Mouse (Mus musculus): ENCODE measurements around the gene Crabp2.
"Not testable (repeated sequence)": the region's sequence is repeated elsewhere in the genome, so short reads cannot be mapped to it uniquely, and the experiment has no call there.

Gene Crabp2

DNA sequence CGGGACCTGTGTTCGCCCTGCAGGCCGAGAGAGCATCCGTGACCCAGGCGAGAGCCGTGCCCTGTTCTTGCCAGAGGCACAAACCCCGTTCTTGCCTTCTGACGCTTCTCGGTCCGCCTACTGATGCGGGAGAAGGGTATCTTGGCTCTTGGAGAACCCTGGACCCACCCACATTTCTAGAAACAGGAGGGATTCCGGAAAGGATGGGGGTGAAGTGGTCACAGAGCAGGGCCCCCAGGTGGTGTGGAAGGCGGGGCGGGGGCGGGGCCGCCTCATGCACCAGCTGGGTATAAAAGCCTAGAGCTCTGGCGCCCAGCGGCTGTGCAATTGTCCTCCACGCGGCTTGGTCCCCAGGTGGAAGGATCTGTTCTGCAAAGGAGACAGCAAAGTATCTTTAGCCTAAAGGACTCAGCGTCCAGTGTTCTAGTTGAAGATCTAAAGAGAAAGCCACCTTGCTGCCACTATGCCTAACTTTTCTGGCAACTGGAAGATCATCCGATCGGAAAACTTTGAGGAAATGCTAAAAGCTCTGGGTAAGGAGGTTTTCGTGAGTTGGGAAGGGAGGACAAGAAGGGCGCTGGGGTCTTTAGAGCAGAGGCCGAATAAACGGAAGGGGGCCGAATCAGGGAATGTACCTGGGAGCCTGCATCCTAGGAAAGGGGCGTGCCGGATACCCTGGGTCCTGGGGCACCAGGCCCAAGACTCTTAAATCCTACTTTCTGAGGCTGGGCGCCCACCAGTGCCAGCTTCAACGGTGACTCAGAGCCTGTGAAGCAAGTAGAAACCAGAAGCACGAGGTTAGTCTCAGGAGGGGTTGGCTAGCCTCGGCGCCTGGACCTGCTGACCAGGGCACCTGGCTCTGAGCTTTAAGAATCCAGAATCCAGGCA, at the start of gene Crabp2:
Gene Crabp2 (plus strand): TSS at position 289 of the 888 bp plus-strand sequence.
- DNase-seq: no peak

DNA sequence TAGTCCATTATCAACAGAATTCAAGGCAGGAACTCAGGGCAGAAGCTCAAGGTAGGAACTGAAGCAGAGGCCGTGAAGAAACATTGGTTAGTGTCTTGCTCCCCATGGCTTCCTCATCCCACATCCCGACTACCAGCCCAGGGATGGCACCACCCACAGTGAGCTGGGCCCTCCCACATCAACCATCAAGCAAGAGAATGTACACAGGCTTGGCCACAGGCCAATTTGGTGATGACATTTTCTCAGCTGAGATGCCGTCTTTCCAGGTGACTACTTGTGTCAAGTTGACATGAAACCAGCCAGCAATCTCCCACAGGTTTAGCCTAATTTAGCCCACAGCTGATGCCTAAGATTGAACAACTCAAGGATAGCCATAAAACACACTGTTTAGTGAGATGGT, 49.2 kb upstream of the Crabp2 start:
- DNase-seq: no peak

DNA sequence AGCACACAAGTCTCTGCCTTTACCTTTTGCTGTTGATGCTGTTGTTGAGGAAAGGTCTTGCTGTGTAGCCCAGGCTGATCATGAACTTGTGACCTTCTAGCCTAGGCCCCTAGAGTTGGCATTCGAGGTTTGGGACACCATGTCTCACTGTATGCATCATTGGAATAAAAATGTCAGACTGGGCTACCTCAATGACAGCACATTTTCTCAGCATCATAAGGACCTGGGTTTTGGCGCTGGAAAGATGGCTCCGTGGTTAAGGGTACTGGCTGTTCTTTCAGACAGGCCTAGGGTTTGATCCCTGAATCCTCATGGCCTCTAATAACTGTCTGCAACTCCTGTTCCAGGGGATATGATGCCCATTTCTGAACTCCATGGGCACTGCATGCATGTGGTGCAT, 48.7 kb upstream of the Crabp2 start:
- no peak for DNase-seq

DNA sequence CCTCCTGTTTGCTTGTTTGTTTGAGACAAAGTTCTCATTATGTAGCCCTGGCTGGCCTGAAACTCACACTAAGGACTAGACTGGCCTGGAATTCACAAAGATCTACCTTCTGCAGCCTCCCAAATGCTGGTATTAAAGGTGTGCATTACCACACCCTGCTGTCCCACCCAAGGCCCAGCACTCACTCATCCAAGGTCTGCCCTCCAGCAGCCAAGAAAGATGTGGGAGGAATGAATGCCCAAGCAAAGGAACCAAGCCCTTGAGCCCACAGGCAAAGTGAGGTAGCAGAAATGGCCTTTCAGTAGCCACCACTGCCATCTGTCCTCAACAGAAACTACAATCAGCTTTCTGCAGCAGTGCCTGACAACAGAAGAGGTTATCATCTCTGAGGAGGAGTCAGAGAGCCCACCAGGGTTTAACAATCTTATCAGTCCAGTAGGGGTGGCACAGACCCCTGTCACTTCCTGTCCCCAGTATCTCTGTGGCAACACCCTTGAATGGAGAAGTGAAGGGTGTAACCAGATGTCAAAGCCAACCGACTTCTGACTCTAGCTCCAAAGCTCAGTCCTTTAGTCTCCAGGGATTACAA, 47.3 kb upstream of the Crabp2 start:
- no peak for DNase-seq

DNA sequence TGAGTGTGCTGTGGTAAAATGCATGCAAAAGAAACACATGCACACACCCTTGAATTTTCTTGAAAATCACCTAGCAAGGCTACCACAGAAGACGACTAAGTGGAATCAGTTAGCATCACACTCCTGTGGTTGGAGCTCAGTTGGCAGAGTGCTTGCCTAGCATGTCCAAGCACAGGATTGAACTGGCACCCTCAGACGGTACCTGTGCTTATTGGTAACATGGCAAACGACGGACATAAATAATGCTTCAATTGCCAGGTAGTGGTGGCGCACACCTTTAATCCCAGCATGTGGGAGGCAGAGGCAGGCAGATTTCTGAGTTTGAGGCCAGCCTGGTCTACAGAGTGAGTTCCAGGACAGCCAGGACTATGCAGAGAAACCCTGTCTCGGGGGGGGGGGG, 46.5 kb upstream of the Crabp2 start:
- not testable (repeated sequence) for DNase-seq

DNA sequence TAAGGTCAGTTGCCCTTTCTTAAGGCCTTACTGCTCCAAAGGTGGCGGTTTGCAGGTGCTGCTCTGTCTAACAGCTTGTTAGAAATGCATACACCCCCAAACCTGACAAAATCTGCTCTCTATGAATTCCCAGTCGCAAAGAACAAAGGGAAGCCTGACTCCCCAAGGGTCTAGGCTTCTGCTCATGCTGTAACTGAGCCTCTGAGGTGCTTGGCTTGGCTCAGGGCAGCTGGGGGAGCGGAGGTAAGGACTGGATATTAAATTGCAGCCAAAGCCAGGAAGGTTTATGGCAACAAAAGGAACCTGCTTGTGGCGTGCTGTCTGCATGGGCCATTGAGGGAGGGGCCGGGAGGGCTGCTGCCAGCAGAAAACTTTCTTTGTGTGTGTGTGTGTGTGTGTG, 44.6 kb upstream of the Crabp2 start:
- DNase-seq: no peak

DNA sequence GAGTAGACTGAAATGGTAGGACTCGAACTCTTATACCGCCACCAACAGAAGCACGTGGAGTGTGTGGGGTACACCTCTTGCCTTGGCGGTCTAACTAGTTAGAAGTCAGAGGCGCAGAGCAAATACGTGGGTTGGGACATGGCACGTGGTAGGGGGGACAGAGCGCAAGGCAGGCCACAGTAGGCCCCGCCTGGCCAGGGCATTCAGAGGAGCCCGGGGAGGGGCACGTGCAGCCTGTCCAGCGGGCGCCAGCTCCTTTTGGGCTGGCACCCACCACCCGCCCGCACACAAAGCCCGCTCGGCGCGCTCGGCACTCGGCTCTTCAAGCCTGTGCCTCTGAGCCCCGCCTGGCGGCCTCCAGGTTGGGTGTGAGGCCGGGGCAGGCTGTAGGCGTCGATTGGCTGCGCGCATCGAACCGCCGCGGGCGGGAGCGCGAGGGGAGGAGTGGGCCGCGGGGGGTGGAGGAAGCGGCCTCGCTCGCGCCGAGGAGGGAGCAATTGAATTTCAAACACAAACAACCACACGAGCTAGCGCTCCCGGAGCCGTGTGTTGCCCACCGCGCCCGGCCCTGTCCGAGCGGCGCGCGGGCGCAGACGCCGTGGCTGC, 42.5 kb upstream of the Crabp2 start, which contains the start of gene Hdgf:
Gene Hdgf (plus strand): TSS at position 442 of the 606 bp plus-strand sequence.
- peak; percentile 91 for DNase-seq

DNA sequence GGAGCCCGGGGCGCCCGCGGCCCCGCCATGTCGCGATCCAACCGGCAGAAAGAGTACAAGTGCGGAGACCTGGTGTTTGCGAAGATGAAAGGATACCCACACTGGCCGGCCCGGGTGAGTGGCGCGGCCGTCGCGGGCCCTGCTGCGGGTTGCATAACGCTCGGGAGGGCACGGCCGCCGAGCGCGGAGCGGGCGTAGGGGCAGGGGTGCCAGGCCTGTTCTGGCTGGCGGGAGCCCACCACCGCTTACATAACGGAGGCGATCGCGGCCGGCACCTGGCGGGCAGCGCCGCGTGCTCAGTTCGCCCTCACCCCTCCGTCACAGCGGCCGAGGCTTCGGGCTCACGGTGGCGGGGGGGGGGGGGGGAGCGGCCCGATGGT, 41.9 kb upstream of the Crabp2 start:
- peak; percentile 69 for DNase-seq

DNA sequence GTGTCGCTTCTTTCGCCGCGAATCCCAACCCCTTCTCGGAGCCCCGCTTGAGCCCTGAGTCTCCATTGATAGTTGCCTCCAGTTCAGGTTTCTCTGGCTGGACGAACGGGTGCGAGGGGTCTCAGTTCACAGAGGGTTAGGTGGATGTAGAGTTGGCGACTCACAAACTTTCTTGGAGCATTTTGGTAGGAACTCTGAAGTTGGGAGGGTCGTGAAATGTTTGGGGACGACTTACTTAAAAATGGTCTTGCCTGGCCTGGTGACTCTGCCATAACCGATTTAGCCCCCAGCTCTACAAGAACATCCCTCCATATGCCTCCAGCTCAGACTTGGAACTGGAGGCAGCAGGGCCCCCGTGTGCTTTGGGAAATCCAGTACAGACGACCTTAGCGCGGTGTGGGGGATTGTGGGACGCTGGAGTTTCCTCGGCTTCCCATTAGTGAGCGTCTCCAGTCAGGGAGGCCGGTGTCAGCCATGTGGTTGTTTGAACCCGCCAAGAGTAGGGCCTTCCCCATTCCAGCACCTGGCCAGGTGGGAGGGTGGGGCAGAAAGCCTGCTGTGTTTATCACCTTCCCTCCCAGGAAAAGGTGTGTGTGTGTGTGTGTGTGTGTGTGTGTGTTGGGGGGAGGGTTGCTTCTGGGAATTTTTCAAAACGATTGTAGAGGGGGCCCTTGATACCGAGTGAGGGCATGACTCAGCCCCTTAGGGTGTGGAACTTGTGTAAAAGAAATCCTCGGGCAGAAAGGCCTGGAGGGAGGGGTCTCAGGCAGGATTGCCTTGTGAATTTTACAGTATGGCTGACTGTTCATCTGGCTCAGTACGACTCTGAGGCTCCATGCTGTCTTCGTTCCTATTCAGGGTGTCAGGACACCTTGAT, 41.2 kb upstream of the Crabp2 start:
- peak; percentile 42 for DNase-seq

DNA sequence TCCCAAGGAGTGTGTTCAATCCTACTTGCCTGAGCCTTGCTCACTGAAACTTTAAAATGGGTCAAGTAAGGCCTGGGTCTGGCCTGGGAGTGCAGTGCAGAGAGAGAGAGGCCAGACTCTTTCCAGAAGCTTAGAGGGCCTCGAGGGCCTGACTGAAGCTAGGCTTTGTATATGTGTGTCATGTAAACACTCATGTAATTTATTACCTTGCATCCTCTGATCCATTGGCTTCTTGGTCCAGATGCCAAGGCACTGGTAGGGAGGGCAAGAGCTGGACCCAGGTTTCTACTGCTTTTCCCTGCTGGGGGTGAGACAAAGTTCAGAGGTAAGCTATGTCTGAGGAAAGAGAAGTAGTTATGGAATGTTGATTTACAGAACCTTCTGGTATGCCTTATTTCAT, 40.6 kb upstream of the Crabp2 start:
- peak; percentile 13 for DNase-seq

DNA sequence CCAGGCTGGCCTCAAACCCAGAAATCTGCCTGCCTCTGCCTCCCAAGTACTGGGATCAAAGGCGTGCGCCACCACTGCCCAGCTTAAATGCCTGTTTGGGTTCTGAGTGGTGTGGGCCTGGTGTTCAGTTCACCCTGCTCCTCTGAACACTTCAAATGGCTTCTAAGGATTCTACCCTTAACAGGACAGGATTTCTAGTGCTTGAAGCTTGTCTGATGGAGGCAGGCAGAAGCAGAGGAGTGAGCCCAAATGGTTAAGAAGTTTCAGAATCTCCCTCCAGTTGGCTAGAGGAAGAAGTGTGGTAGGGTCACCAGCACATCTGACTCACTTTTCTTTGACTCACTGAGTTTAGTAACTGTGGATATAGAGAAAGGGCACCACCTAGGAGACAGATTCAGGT, 39.1 kb upstream of the Crabp2 start:
- DNase-seq: peak; percentile 5

DNA sequence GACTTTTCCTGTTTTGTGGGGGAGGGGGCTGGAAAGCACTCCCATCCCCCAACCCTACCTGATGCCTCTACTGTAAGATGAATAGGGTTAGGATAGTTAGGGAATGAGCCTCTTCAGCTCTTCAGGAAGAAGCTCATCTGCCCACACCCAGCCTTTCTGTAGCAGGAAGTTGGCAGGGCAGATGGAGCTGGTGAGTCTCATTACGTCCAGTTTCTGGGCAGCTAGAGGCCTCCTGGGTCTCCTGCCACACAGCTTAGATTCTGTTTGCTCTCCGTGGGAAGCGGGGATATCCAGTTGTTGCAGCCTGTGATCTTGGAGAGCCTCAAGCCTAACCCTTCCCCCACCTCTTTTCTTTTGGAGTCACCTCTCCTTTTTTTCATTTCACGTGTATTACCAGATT, 38.6 kb upstream of the Crabp2 start:
- peak; percentile 13 for DNase-seq

DNA sequence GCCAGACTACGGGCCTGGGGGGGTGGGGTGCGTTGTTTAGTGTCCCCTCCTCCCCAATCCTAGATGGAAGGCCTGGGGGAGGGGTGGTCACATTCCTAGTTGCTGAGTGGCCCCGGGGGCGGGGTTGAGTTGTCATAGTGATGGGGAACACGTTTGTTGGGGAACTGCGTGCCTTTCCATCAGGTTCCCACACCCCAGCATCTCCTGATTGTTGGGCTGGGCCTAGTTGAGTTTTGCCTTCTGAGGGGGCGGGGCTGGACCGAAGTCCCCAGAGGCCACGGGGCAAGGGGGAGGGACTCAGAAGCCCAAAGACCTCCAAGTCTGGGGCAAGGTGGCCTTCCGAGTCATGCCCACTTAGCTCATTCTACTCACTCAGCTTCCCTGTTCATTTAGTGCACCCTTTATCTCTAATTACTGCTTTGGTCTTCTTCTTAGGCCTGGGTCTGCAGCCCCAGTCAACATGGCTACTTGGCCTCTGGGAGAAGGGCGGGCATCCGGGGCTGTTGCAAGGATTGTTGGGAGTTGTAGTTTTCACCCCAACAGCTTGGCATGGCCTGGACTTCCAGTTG, 37.8 kb upstream of the Crabp2 start:
- peak; percentile 56 for DNase-seq

DNA sequence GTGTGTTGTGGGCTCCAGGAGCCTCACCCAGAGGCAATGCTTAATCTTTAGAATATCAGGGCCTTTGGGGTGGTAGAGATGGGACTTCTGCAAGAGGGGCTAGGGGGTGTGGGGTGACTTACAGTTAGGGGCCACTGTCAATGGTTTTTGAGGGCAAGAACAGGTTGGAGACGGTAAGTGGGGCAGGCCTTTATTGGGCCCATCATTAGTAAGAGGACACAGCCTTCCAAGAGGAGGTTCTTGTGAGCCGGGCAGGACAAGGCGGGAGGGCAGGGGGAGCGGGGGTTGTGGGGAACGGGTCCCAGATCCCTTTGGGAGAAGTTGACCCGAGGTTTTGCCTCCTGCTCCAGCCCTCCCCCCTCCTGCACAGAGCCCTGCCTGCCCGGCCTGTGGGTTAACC, 35.0 kb upstream of the Crabp2 start:
- DNase-seq: peak; percentile 8

DNA sequence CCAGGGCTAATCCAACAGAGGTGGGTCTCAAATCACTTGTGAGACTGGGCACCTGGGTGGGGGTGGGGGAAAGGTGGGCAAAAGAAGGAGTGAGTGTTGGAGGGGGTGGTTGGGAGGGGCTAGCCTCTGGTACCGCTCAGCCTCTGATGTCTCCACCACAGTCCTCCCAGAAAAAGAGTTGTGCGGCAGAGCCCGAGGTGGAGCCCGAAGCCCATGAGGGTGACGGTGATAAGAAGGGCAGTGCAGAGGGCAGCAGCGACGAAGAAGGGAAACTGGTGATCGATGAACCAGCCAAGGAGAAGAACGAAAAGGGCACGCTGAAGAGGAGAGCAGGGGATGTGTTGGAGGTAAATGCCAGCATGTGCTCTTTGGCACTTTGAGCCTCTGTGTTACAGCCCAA, 34.6 kb upstream of the Crabp2 start:
- DNase-seq: peak; percentile 6

DNA sequence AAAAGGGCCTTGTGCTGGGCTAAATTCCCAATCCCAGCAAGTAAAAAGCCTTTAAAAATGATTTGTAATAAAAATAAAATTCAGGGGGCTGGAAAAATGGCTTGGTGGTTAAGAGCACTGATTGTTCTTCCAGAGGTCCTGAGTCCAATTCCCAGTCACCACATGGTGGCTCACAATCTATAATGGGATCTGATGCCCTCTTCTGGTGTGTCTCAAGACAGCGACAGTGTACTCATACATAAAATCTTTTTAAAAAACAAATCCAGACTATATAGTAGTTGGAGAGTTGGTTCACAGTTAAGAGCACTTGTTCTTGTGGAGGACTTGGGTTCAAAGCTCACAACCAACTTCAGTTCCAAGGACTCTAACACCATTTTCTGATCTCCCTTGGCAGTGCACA, 31.5 kb upstream of the Crabp2 start:
- DNase-seq: no peak

DNA sequence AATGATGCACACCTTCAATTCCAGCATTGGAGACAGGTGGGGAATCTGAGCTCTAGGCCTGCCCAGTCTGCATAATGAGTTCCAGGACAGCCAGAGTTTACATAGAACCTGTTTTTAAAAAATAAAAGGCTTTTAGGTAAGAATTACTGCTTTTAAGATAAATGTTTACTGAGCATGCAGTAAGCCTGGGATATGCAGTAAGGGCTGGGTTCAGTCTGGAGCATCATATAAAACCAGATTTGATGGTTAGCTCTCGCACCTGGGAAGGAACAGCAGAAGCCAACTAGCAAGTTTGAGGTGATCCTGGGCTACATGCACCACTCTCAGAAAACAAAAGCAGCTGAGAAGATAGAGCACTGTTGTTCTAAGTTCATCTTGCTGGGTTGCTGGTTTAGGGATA, 29.9 kb upstream of the Crabp2 start:
- DNase-seq: no peak

DNA sequence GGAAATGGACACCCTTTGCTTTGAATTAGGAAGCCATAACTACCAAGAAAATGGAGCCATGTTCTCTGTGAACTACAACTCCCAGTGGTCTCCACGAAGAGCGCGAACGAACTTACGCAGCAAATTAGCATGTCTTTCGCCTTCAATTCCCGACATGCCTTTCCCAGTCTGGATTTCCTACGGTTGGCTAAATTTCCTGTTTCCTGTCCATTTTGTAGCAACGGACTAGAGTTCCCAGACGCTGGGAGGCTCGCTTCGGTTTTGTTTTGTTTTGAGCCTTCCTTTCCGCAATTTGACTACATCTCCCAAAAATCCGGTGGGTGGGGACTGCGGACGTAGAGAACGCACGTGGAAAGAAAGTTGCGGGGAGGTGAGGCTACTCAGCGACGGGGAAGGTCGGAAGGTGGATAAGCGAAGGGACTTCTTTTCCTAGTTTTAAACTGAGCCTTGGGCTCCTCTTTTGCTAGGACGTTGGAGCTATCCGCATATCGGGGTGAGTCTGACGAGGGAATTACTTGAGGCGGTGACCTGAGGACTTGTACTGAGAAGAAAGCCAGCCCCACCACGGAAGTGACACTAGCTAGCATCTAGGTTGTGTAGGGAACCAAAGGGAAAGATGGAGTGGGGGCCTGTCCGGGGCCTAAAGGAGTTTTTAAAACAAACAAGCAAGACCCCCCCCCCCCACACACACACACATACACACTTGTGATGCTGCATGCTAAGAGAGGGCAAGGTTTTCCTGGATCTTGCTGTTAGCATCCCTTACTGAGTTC, 28.9 kb upstream of the Crabp2 start, which contains the start of gene Mrpl24:
Gene Mrpl24 (plus strand): TSS at position 171 of the 773 bp plus-strand sequence.
- DNase-seq: peak; percentile 79

DNA sequence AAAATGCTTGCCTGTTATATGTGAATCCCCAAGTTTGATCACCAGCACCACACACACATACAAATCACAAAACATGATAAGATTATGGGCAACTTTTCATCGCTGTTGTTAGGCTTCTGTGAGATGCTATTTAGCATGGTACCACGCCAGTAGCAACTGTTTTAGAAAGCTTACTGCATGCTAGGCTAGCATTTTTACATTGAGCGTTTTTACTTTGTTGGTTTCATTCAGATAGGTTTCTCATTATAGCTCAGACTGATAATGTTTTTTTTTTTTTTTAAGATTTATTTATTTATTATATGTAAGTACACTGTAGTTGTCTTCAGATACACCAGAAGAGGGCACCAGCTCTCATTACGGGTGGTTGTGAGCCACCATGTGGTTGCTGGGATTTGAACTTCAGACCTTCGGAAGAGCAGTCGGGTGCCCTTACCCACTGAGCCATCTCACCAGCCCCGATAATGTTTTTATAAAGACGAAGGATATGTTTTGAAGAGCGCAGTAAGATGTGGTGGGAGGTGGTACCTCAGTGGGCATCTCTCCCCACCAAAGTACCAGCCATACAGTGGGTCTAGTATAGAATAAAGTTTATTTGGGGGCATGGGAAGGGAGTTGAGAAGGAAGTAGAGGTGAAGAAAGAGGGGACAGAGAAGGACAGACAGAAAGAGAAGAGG, 28.1 kb upstream of the Crabp2 start:
- DNase-seq: no peak

DNA sequence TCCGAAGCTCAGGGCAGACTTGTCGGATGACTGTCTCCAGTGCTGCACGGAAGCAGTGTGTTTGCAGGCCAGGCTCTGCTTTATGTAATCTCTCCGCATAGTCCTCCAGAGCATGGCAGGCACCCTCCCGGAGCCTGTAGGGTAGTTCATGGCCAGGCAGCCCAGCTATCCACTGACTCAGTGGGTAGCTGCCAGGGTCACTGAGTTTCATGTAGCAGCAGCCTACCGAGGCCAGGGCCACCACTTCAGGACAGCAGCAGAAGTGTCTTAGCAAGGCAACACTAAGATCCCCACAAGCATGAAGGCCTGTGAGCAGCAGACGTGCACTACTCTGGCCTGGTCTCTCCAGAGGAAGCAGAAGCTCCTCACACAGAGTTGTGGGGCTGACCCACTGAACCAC, 23.5 kb upstream of the Crabp2 start:
- no peak for DNase-seq

DNA sequence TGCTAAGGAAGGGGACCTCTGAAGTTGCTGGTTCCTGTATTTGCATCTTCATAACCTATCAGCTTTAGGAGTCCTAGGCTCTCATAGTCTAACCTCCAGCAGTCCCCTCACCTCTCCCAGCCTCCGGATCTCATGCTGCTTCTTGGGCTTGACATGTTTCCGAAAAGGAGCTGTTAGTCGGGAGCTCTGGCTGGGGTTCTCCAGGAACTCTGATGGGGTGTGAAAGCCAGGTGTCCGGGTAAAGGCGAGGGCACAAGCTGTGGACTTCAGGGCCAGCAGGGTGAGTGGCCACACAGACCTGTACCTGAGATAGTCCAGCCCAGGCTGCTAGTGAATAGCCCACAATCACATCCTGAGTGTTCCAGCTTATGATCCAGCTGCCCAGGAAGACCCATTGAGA, 21.0 kb upstream of the Crabp2 start:
- no peak for DNase-seq

Data from cerebellum, adult 8-10 months (tissue).